ENCODE assay signal across 11 mouse cellular contexts in the genomic region with DNA sequence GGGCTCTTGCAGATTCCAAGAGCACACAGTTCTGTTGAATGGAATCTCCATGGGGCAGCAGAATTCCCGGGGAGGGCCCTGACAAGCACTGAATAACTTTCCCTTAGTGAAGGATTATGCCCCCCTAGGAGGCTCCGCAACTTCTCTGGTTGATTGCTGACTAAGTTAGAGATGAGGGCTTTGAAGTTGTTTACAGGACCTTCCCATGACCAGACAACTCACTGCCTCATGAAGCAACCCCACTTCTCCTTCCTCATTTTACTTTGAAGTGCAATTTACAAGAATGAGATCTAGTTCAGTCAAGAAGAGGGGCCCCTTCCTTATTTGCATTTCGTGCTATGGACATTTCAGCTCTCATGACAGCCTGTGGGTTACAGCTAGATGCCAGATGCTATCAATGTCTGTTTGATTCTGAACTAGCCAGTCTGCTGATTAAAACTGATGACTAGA. TPM values are rescaled to one million over a fixed set of nuclear protein-coding genes. Genes with fewer than 3 reads are reported as not detected.
DNase-seq lines count a peak whose midpoint lies in the region; ATAC-seq and TF ChIP-seq lines count a peak whose summit lies in the region.
"Had no signal": no experiment of that assay in that cellular context is flagged by ENCODE, and none has a peak within 500 bp of the region (broad histone marks: within the 10 kb centered on the region; RNA-seq: fewer than 3 reads in every experiment).

No protein-coding gene starts in this region.

- peaks cover 7% of the 10 kb centered on the region; the same call in 1 of the 2 replicates for H3K4me1 ChIP-seq in midbrain, embryonic 12.5 days
- H3K4me1 ChIP-seq in midbrain, embryonic 14.5 days (ENCODE audit: control insufficient read depth, insufficient read depth, low read length) = 0 out of 2 replicates have a peak, but pooled peaks cover 2% of the 10 kb centered on the region

- no peak overlapping the region for H3K9ac ChIP-seq in midbrain, embryonic 12.5 days (replicated peaks)
- no peak overlapping the region for H3K9ac ChIP-seq in midbrain, embryonic 14.5 days (replicated peaks; ENCODE audit: low read length)

- peak; percentile 19; the same call in 1 of the 2 replicates for ATAC-seq in midbrain, embryonic 12.5 days (ENCODE audit: low FRiP score, low read depth)
- ATAC-seq in midbrain, embryonic 14.5 days (ENCODE audit: low FRiP score, low TSS enrichment) = no peak
- ATAC-seq in granulocyte monocyte progenitor cell, adult 5-6 weeks (replicated peaks; ENCODE audit: poor library complexity, severe bottlenecking) = peak; percentile 92

- no peak for DNase-seq in gastrocnemius, adult 2 months
- no peak for DNase-seq in gastrocnemius, adult 8-10 months (ENCODE audit: low spot score in 2 of 2)
- no peak for DNase-seq in midbrain, embryonic 14.5 days
- peak; percentile 40 for DNase-seq in skeletal muscle tissue, adult 2 months (ENCODE audit: low read depth, low spot score)
- DNase-seq in layer of hippocampus, adult 18-20 months (ENCODE audit: low spot score in 2 of 2) = no peak
- no peak for DNase-seq in c-Kit-positive CD71-positive TER-119-positive erythroid progenitor cells, embryonic 14.5 days (ENCODE audit: low spot score)
- DNase-seq: cerebellum, adult 11 months; gastrocnemius, postnatal 36 days had no signal

- H3K27ac ChIP-seq in gastrocnemius, adult 2 months = peak overlapping the region; percentile 32; the same call in 1 of the 2 replicates
- no peak overlapping the region for H3K27ac ChIP-seq in midbrain, embryonic 12.5 days (replicated peaks)
- H3K27ac ChIP-seq in midbrain, embryonic 14.5 days (replicated peaks; ENCODE audit: low read depth, low read length) = no peak overlapping the region

- peaks cover 2% of the 10 kb centered on the region; the same call in 1 of the 2 replicates for H3K27me3 ChIP-seq in midbrain, embryonic 12.5 days
- no peaks in the 10 kb centered on the region for H3K27me3 ChIP-seq in midbrain, embryonic 14.5 days (ENCODE audit: control insufficient read depth, insufficient read depth, low read length)

- intact Hi-C loops in gastrocnemius, adult 2 months (cut with DNase I) = no loop called here

- no peaks in the 10 kb centered on the region for H3K36me3 ChIP-seq in midbrain, embryonic 12.5 days
- no peaks in the 10 kb centered on the region for H3K36me3 ChIP-seq in midbrain, embryonic 14.5 days (ENCODE audit: control insufficient read depth, insufficient read depth, low read length)

- no peak for TF ChIP-seq CTCF in gastrocnemius, adult 2 months (IDR thresholded peaks at IDR 0.05)

- H3K9me3 ChIP-seq in midbrain, embryonic 12.5 days = no peaks in the 10 kb centered on the region
- no peaks in the 10 kb centered on the region for H3K9me3 ChIP-seq in midbrain, embryonic 14.5 days (ENCODE audit: control insufficient read depth, low read length)

- no peak overlapping the region for H3K4me3 ChIP-seq in gastrocnemius, adult 2 months
- no peak overlapping the region for H3K4me3 ChIP-seq in midbrain, embryonic 12.5 days
- no peak overlapping the region for H3K4me3 ChIP-seq in midbrain, embryonic 14.5 days (replicated peaks; ENCODE audit: low read depth, low read length)

- WGBS in midbrain, embryonic 12.5 days = 13% methylated on average over 3 of the region's 3 CpGs
- WGBS in midbrain, embryonic 14.5 days = 16% methylated on average over 3 of the region's 3 CpGs

- H3K4me2 ChIP-seq in midbrain, embryonic 12.5 days (replicated peaks) = no peak overlapping the region
- H3K4me2 ChIP-seq in midbrain, embryonic 14.5 days (ENCODE audit: low read length) = no peak overlapping the region

RNA-seq across cellular contexts. Expression of gene Pla2g7, which starts 5.8 kb away (rescaled TPM):
- total RNA-seq in gastrocnemius, adult 2 months (2021) = 10 to 100 TPM; 21.5 to 40.7 TPM
- total RNA-seq in gastrocnemius, adult 8-10 months (2022) = 10 to 100 TPM; 48.9 to 85.9 (median 58.6) TPM
- polyA plus RNA-seq in midbrain, embryonic 12.5 days (2016; fragmentation: Nextera tagmentation; extraction: Ambion mirVana) = 4.9 and 7.3 TPM in 2 replicates
- polyA plus RNA-seq in midbrain, embryonic 14.5 days (2014; fragmentation: Nextera tagmentation; extraction: Ambion mirVana) = 18.7 and 25.2 TPM in 2 replicates
- 1.3 TPM in 1 of 2 replicates, not detected in the other for total RNA-seq in granulocyte monocyte progenitor cell, adult 5-6 weeks (2014; fragmentation: Nextera tagmentation)
- total RNA-seq in granulocyte monocyte progenitor cell, adult 5-6 weeks (2017) = 0.13 and 2.4 TPM in 2 replicates
- total RNA-seq in layer of hippocampus, adult 18-20 months (2021) = 100 to 1,000 TPM in 1 of 2 experiments, 10 to 100 TPM in 1; 99.2 to 113 TPM

RNA-seq across cellular contexts. Expression of gene Ankrd66, which starts 30.2 kb away (rescaled TPM):
- total RNA-seq in gastrocnemius, adult 2 months (2021) = not detected
- not detected for total RNA-seq in gastrocnemius, adult 8-10 months (2022)
- polyA plus RNA-seq in midbrain, embryonic 12.5 days (2016; fragmentation: Nextera tagmentation; extraction: Ambion mirVana) = not detected in 2 replicates
- polyA plus RNA-seq in midbrain, embryonic 14.5 days (2014; fragmentation: Nextera tagmentation; extraction: Ambion mirVana) = 0.16 and 0.43 TPM in 2 replicates
- total RNA-seq in granulocyte monocyte progenitor cell, adult 5-6 weeks (2014; fragmentation: Nextera tagmentation) = not detected in 2 replicates
- not detected in 2 replicates for total RNA-seq in granulocyte monocyte progenitor cell, adult 5-6 weeks (2017)
- total RNA-seq in layer of hippocampus, adult 18-20 months (2021) = under 1 TPM; 0.51 to 0.57 TPM
- total RNA-seq: gastrocnemius, postnatal 36 days; left cerebral cortex, postnatal 14 days had no signal

RNA-seq across cellular contexts. Expression of gene Tdrd6, which starts 56.5 kb away (rescaled TPM):
- under 1 TPM; 0.03 TPM for total RNA-seq in gastrocnemius, adult 2 months (2021)
- not detected for total RNA-seq in gastrocnemius, adult 8-10 months (2022)
- polyA plus RNA-seq in midbrain, embryonic 12.5 days (2016; fragmentation: Nextera tagmentation; extraction: Ambion mirVana) = 0.26 TPM in 1 of 2 replicates, not detected in the other
- polyA plus RNA-seq in midbrain, embryonic 14.5 days (2014; fragmentation: Nextera tagmentation; extraction: Ambion mirVana) = 0.78 and 0.92 TPM in 2 replicates
- not detected in 2 replicates for total RNA-seq in granulocyte monocyte progenitor cell, adult 5-6 weeks (2014; fragmentation: Nextera tagmentation)
- total RNA-seq in granulocyte monocyte progenitor cell, adult 5-6 weeks (2017) = not detected in 2 replicates
- under 1 TPM; 0.45 to 0.66 TPM for total RNA-seq in layer of hippocampus, adult 18-20 months (2021)
- total RNA-seq: gastrocnemius, postnatal 36 days had no signal

Comparison
In these comparisons a context has a peak if more than half of its experiments do, and no peak if none do; other contexts are left out.
1. RNA of gene Pla2g7, which starts 5.8 kb away (total RNA-seq): 99.2 to 113 TPM in layer of hippocampus, adult 18-20 months, 48.9 to 85.9 TPM in gastrocnemius, adult 8-10 months and 21.5 to 40.7 TPM in gastrocnemius, adult 2 months; 0.13 to 2.4 TPM in granulocyte monocyte progenitor cell, adult 5-6 weeks; every median in the first group is over 4 times any median in the second.